8 mouse cellular contexts compared by ENCODE assay signal in the genomic region with DNA sequence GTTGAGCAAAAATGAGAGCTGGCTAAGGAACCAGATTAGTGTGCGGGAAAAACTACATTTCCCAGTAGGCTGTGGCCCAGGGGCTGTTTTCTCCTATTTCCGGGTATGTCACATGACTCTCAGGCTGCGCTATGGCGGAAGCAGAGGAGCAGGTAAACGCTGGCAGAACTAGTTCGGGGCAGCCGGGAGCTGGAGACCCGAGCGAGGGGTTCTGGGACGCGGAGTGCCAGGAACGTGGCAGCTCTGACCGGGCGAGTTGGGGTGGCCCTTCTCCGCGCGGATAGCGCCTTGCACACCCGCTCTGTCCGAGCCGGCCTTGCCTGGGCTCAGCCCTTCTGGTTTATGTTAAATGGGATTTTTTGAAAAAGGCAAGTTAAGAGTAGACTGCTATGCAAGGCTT. TPM values are rescaled to one million over a fixed set of nuclear protein-coding genes. Genes with fewer than 3 reads are reported as not detected.
A peak's percentile ranks its signal among the peaks of the same experiment; 100 is the strongest.
DNase-seq lines count a peak whose midpoint lies in the region; ATAC-seq and TF ChIP-seq lines count a peak whose summit lies in the region.

A gene (plus strand): TSS at position 102 of the 400 bp plus-strand sequence.

- H3K27me3 ChIP-seq in kidney, embryonic 14.5 days (ENCODE audit: control insufficient read depth, insufficient read depth, low read length): no peaks in the 10 kb centered on the region
- no peaks in the 10 kb centered on the region for H3K27me3 ChIP-seq in limb, embryonic 15.5 days

- 0 out of 2 replicates have a peak, but pooled peaks have one; percentile 62 for TF ChIP-seq POLR2A in bone marrow macrophage, adult 2 months (IDR thresholded peaks at IDR 0.05; ENCODE audit: borderline replicate concordance, low read depth, low read length)
- TF ChIP-seq POLR2A in embryonic fibroblast, embryonic 13.5 days (IDR thresholded peaks at IDR 0.05; ENCODE audit: low read depth, low read length): peak; percentile 68

- WGBS in kidney, embryonic 14.5 days: under 1% methylated on average over 21 of the region's 21 CpGs
- under 1% methylated on average over 21 of the region's 21 CpGs for WGBS in limb, embryonic 15.5 days

- peak; percentile 86 for DNase-seq in A20 (ENCODE audit: low read depth, low spot score)
- DNase-seq in heart, adult 9 months (ENCODE audit: low spot score in 2 of 2): peak; percentile 80 to 84
- peak; percentile 39 to 54 for DNase-seq in monocyte, adult 2 months (ENCODE audit: low read depth in 1 of 2, low spot score in 2 of 2)
- peak; percentile 80 to 86 for DNase-seq in spleen, postnatal 36 days (ENCODE audit: low spot score in 2 of 2)

- peak within 1 kb of the TSS; percentile 71 for H3K9ac ChIP-seq in kidney, embryonic 14.5 days (ENCODE audit: low read depth, low read length)
- peak within 1 kb of the TSS; percentile 73 for H3K9ac ChIP-seq in limb, embryonic 15.5 days

- ATAC-seq in kidney, embryonic 14.5 days (ENCODE audit: low FRiP score, low TSS enrichment): peak; percentile 100
- peak; percentile 87 for ATAC-seq in limb, embryonic 15.5 days (ENCODE audit: insufficient number of reproducible peaks, low FRiP score, low TSS enrichment, low read depth)

- peak within 1 kb of the TSS; percentile 25 for H3K27ac ChIP-seq in bone marrow macrophage, adult 2 months (ENCODE audit: insufficient read depth, low read depth, low read length)
- H3K27ac ChIP-seq in embryonic fibroblast, embryonic 13.5 days (ENCODE audit: insufficient read depth, low read length): no peak within 1 kb of the TSS
- H3K27ac ChIP-seq in kidney, embryonic 14.5 days (ENCODE audit: low read depth, low read length): 0 out of 2 replicates have a peak within 1 kb of the TSS, but pooled peaks have one; percentile 43
- H3K27ac ChIP-seq in limb, embryonic 15.5 days: peak within 1 kb of the TSS; percentile 68

- no peaks in the 10 kb centered on the region for H3K9me3 ChIP-seq in kidney, embryonic 14.5 days (ENCODE audit: control insufficient read depth, low read length)
- no peaks in the 10 kb centered on the region for H3K9me3 ChIP-seq in limb, embryonic 15.5 days

- no peaks in the 10 kb centered on the region for H3K36me3 ChIP-seq in kidney, embryonic 14.5 days (ENCODE audit: control insufficient read depth, insufficient read depth, low read length)
- no peaks in the 10 kb centered on the region for H3K36me3 ChIP-seq in limb, embryonic 15.5 days

- H3K4me3 ChIP-seq in bone marrow macrophage, adult 2 months (ENCODE audit: insufficient read depth, low read length): peak within 1 kb of the TSS; percentile 69
- peak within 1 kb of the TSS; percentile 91 for H3K4me3 ChIP-seq in embryonic fibroblast, embryonic 13.5 days (ENCODE audit: insufficient read depth, low read length)
- peak within 1 kb of the TSS; percentile 73 for H3K4me3 ChIP-seq in kidney, embryonic 14.5 days (ENCODE audit: low read length)
- H3K4me3 ChIP-seq in limb, embryonic 15.5 days: peak within 1 kb of the TSS; percentile 85

- no peak for TF ChIP-seq CTCF in bone marrow macrophage, adult 2 months (IDR thresholded peaks at IDR 0.05; ENCODE audit: low read depth, low read length)
- TF ChIP-seq CTCF in embryonic fibroblast, embryonic 13.5 days (IDR thresholded peaks at IDR 0.05; ENCODE audit: borderline replicate concordance, insufficient read depth, low read length): no peak

- peak within 1 kb of the TSS; percentile 61 for H3K4me2 ChIP-seq in kidney, embryonic 14.5 days (replicated peaks; ENCODE audit: low read depth, low read length)
- peak within 1 kb of the TSS; percentile 44 for H3K4me2 ChIP-seq in limb, embryonic 15.5 days

- peaks cover 8% of the 10 kb centered on the region; the same call in 1 of the 2 replicates for H3K4me1 ChIP-seq in bone marrow macrophage, adult 2 months (ENCODE audit: control insufficient read depth, insufficient read depth, low read length)
- H3K4me1 ChIP-seq in embryonic fibroblast, embryonic 13.5 days (ENCODE audit: control insufficient read depth, insufficient read depth, low read length): peaks cover 3% of the 10 kb centered on the region; the same call in 1 of the 2 replicates
- H3K4me1 ChIP-seq in kidney, embryonic 14.5 days (ENCODE audit: control insufficient read depth, insufficient read depth, low read length): 0 out of 2 replicates have a peak, but pooled peaks cover 6% of the 10 kb centered on the region
- H3K4me1 ChIP-seq in limb, embryonic 15.5 days: peaks cover 9% of the 10 kb centered on the region; the same call in 1 of the 2 replicates

RNA-seq across cellular contexts. Expression of the gene that starts here (rescaled TPM):
- polyA plus RNA-seq in bone marrow macrophage, adult 2 months (2012; ENCODE audit: insufficient read depth, insufficient read length, missing spikeins): 75.3 and 80.6 TPM in 2 replicates
- polyA plus RNA-seq in embryonic fibroblast, embryonic 13.5 days (2011; ENCODE audit: insufficient read length, low read depth, missing spikeins): 81.4 and 90.6 TPM in 2 replicates
- 48.0 and 64.8 TPM in 2 replicates for polyA plus RNA-seq in kidney, embryonic 14.5 days (2014; fragmentation: Nextera tagmentation; extraction: Ambion mirVana)
- polyA plus RNA-seq in limb, embryonic 15.5 days (2015; fragmentation: Nextera tagmentation; extraction: Ambion mirVana): 63.5 and 67.9 TPM in 2 replicates
